Mouse (Mus musculus) E14TG2a.4 (cell line): ENCODE measurements at regions not wholly inside any gene's neighbourhood (a gene's known extent, or its start where the extent isn't known, plus 50 kb on each side); places are given as distances from the start of the nearest gene placed in this dataset.

Source experiments
- CTCF ChIP-seq: conservative IDR thresholded peaks from 2 replicates; pipeline ENCODE4 v1.5.1; 2014; ENCODE audit warnings: low read length
- POU5F1 ChIP-seq: IDR thresholded peaks from 2 replicates; pipeline ENCODE4 v1.6.1; 2014; ENCODE audit warnings: low read length, borderline replicate concordance

DNA sequence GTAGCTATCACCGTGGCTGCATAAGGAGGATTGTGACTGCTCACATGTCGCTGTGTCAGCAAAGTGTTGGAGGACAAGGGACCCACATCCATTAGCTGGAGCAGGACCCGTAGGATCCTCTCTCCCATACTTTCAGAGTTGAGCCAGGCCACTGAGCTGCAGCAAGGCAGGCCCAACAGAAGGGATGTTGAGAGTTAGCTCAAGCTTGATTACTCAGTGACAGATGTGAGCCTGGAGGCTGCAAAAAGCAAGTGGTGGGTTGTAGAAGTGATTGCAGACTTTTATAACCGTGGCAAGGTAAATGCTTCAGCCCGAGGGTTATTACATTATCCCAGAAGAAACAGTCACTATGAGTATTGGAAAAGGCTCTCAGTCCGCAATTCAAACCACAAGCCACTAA is 388.3 kb upstream of the Prkcq start:
- no peak for TF ChIP-seq CTCF
- no peak for TF ChIP-seq POU5F1
